8 mouse cellular contexts compared by ENCODE assay signal in the genomic region with DNA sequence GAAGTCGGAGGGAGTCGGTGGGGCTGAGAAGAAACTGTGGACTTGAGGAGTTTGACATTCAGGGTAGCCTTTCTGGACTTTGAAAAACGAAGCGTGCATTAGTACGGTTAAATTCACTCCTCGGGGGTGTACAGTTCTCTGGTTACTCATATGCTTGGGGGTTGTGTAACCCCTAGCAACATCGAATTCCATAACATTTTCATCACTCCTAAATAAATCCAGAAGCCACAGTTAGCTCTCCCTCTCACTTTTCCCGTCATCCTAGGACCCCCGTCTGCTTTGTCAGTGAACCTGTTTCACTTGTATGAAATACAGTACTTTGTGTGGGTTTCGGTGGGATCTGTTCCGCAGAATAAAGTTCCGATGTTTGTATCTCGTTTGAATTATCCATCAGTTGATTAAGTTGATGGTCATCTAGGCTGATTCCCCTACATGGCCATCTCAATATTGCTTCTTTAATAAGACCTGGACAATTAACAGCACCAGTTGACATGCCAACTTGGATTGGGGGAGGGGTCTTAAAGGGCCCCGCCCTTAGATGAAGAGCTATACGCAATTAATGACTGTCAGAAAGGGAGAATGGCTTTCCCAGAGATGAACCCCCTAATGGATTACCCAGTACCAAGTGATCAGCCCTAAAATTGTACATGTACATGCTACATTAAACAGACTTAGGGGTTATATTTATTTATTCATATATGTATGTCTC. TPM values are rescaled to one million over a fixed set of nuclear protein-coding genes. Genes with fewer than 3 reads are reported as not detected.
A peak's percentile ranks its signal among the peaks of the same experiment; 100 is the strongest.
DNase-seq lines count a peak whose midpoint lies in the region; ATAC-seq and TF ChIP-seq lines count a peak whose summit lies in the region.

No protein-coding gene starts in this region.

- H3K27ac ChIP-seq in kidney, embryonic 14.5 days (ENCODE audit: low read depth, low read length), result peak overlapping the region; percentile 91
- H3K27ac ChIP-seq in bone marrow macrophage, adult 2 months (ENCODE audit: insufficient read depth, low read depth, low read length), result peak overlapping the region; percentile 80
- peak overlapping the region; percentile 93 for H3K27ac ChIP-seq in heart, postnatal 0 days (ENCODE audit: low read depth)
- H3K27ac ChIP-seq in midbrain, embryonic 11.5 days (ENCODE audit: low read depth, low read length), result peak overlapping the region; percentile 30

- ATAC-seq in kidney, embryonic 14.5 days (ENCODE audit: low FRiP score, low TSS enrichment), result no peak
- peak; percentile 58 for ATAC-seq in heart, postnatal 0 days (ENCODE audit: insufficient read depth, low read depth)
- ATAC-seq in midbrain, embryonic 11.5 days (ENCODE audit: low FRiP score), result peak; percentile 1; the same call in 1 of the 2 replicates

- H3K9ac ChIP-seq in kidney, embryonic 14.5 days (ENCODE audit: low read depth, low read length), result peak overlapping the region; percentile 94
- H3K9ac ChIP-seq in heart, postnatal 0 days (replicated peaks; ENCODE audit: low read depth, low read length), result peak overlapping the region; percentile 74
- peak overlapping the region; percentile 85 for H3K9ac ChIP-seq in midbrain, embryonic 11.5 days (ENCODE audit: low read length)

- no peak for TF ChIP-seq CTCF in bone marrow macrophage, adult 2 months (IDR thresholded peaks at IDR 0.05; ENCODE audit: low read depth, low read length)
- TF ChIP-seq CTCF in heart, postnatal 0 days (IDR thresholded peaks at IDR 0.05; ENCODE audit: low read depth), result no peak

- H3K27me3 ChIP-seq in kidney, embryonic 14.5 days (ENCODE audit: control insufficient read depth, insufficient read depth, low read length), result no peaks in the 10 kb centered on the region
- H3K27me3 ChIP-seq in heart, postnatal 0 days (ENCODE audit: control insufficient read depth, insufficient read depth, low read length), result no peaks in the 10 kb centered on the region
- no peaks in the 10 kb centered on the region for H3K27me3 ChIP-seq in midbrain, embryonic 11.5 days (ENCODE audit: control insufficient read depth, insufficient read depth, low read length)

- peak overlapping the region; percentile 84 for H3K4me2 ChIP-seq in kidney, embryonic 14.5 days (replicated peaks; ENCODE audit: low read depth, low read length)
- peak overlapping the region; percentile 79 for H3K4me2 ChIP-seq in heart, postnatal 0 days (ENCODE audit: low read depth, low read length)
- peak overlapping the region; percentile 78 for H3K4me2 ChIP-seq in midbrain, embryonic 11.5 days

- TF ChIP-seq EP300 in heart, postnatal 0 days (IDR thresholded peaks at IDR 0.05; ENCODE audit: low read depth), result no peak

- H3K4me3 ChIP-seq in kidney, embryonic 14.5 days (ENCODE audit: low read length), result peak overlapping the region; percentile 91
- H3K4me3 ChIP-seq in bone marrow macrophage, adult 2 months (ENCODE audit: insufficient read depth, low read length), result peak overlapping the region; percentile 84
- H3K4me3 ChIP-seq in heart, postnatal 0 days (ENCODE audit: low read depth, low read length), result peak overlapping the region; percentile 69
- peak overlapping the region; percentile 91 for H3K4me3 ChIP-seq in midbrain, embryonic 11.5 days (ENCODE audit: low read depth, low read length)

- WGBS in kidney, embryonic 14.5 days, result 18% methylated on average over 15 of the region's 15 CpGs
- 17% methylated on average over 15 of the region's 15 CpGs for WGBS in heart, postnatal 0 days
- 24% methylated on average over 15 of the region's 15 CpGs for WGBS in midbrain, embryonic 11.5 days

- H3K4me1 ChIP-seq in kidney, embryonic 14.5 days (ENCODE audit: control insufficient read depth, insufficient read depth, low read length), result no peaks in the 10 kb centered on the region
- H3K4me1 ChIP-seq in bone marrow macrophage, adult 2 months (ENCODE audit: control insufficient read depth, insufficient read depth, low read length), result peaks cover 4% of the 10 kb centered on the region
- H3K4me1 ChIP-seq in heart, postnatal 0 days (ENCODE audit: control insufficient read depth, insufficient read depth), result peaks cover 6% of the 10 kb centered on the region; the same call in 1 of the 2 replicates
- H3K4me1 ChIP-seq in midbrain, embryonic 11.5 days (ENCODE audit: control insufficient read depth, insufficient read depth, low read length), result peaks cover 8% of the 10 kb centered on the region; the same call in 1 of the 2 replicates

- H3K36me3 ChIP-seq in kidney, embryonic 14.5 days (ENCODE audit: control insufficient read depth, insufficient read depth, low read length), result peaks cover 9% of the 10 kb centered on the region; the same call in 1 of the 2 replicates
- peaks cover 9% of the 10 kb centered on the region; the same call in 1 of the 2 replicates for H3K36me3 ChIP-seq in heart, postnatal 0 days (replicated peaks; ENCODE audit: control insufficient read depth, insufficient read depth, low read length)
- no peaks in the 10 kb centered on the region for H3K36me3 ChIP-seq in midbrain, embryonic 11.5 days (ENCODE audit: control insufficient read depth, insufficient read depth, low read length)

- no peak for DNase-seq in kidney, adult 8-10 months
- peak; percentile 11 for DNase-seq in heart, postnatal 0 days (ENCODE audit: low spot score)
- no peak for DNase-seq in midbrain, embryonic 11.5 days (ENCODE audit: low spot score, missing footprints)
- no peak for DNase-seq in urinary bladder, postnatal 4 days (ENCODE audit: low spot score in 2 of 2)
- no peak for DNase-seq in testis, postnatal 14 days (ENCODE audit: low spot score)
- DNase-seq in layer of hippocampus, postnatal 36 days, result no peak

- TF ChIP-seq POLR2A in bone marrow macrophage, adult 2 months (IDR thresholded peaks at IDR 0.05; ENCODE audit: borderline replicate concordance, low read depth, low read length), result no peak

- no peaks in the 10 kb centered on the region for H3K9me3 ChIP-seq in kidney, embryonic 14.5 days (ENCODE audit: control insufficient read depth, low read length)
- no peaks in the 10 kb centered on the region for H3K9me3 ChIP-seq in heart, postnatal 0 days (replicated peaks; ENCODE audit: control insufficient read depth, low read length)
- no peaks in the 10 kb centered on the region for H3K9me3 ChIP-seq in midbrain, embryonic 11.5 days (ENCODE audit: control insufficient read depth, low read length)

RNA-seq across cellular contexts. Expression of a gene that starts 0.7 kb away (rescaled TPM):
- polyA plus RNA-seq in kidney, embryonic 14.5 days (2014; fragmentation: Nextera tagmentation; extraction: Ambion mirVana), result 22.4 and 29.8 TPM in 2 replicates
- 15.9 and 18.9 TPM in 2 replicates for polyA plus RNA-seq in bone marrow macrophage, adult 2 months (2012; ENCODE audit: insufficient read depth, insufficient read length, missing spikeins)
- 22.4 and 31.2 TPM in 2 replicates for total RNA-seq in heart, postnatal 0 days (2014; rRNA removed; ENCODE audit: low replicate concordance)
- 8.6 and 9.7 TPM in 2 replicates for polyA plus RNA-seq in heart, postnatal 0 days (2015; fragmentation: Nextera tagmentation; extraction: Ambion mirVana)
- polyA plus RNA-seq in midbrain, embryonic 11.5 days (2014; fragmentation: Nextera tagmentation; extraction: Ambion mirVana), result 20.2 and 22.8 TPM in 2 replicates
- total RNA-seq in layer of hippocampus, postnatal 36 days (2021), result 10 to 100 TPM; 37.3 to 37.7 TPM

RNA-seq across cellular contexts. Expression of a gene that starts 55.3 kb away (rescaled TPM):
- polyA plus RNA-seq in kidney, embryonic 14.5 days (2014; fragmentation: Nextera tagmentation; extraction: Ambion mirVana), result 13.2 and 30.0 TPM in 2 replicates
- polyA plus RNA-seq in bone marrow macrophage, adult 2 months (2012; ENCODE audit: insufficient read depth, insufficient read length, missing spikeins), result 9.8 and 9.9 TPM in 2 replicates
- 19.2 and 30.7 TPM in 2 replicates for total RNA-seq in heart, postnatal 0 days (2014; rRNA removed; ENCODE audit: low replicate concordance)
- polyA plus RNA-seq in heart, postnatal 0 days (2015; fragmentation: Nextera tagmentation; extraction: Ambion mirVana), result 11.9 and 12.5 TPM in 2 replicates
- polyA plus RNA-seq in midbrain, embryonic 11.5 days (2014; fragmentation: Nextera tagmentation; extraction: Ambion mirVana), result 23.7 and 25.4 TPM in 2 replicates
- total RNA-seq in layer of hippocampus, postnatal 36 days (2021), result 10 to 100 TPM; 56.7 to 62.8 TPM

Comparison
In these comparisons a context has a peak if more than half of its experiments do, and no peak if none do; other contexts are left out.
1. H3K27ac ChIP-seq: peak in every context shown above with its lines; median percentile 93 in heart, postnatal 0 days; 91 in kidney, embryonic 14.5 days; 80 in bone marrow macrophage, adult 2 months; 30 in midbrain, embryonic 11.5 days.